Mouse (Mus musculus) frontal cortex, postnatal 36 days (tissue): ENCODE results near the gene Wipf2.
A peak's percentile ranks its signal among the peaks of the same experiment; 100 is the strongest.
"Not testable (repeated sequence)": the region's sequence is repeated elsewhere in the genome, so short reads cannot be mapped to it uniquely, and the experiment has no call there.

Experiments
- DNase-seq, 2 experiments: peaks; one replicate each; pipeline ENCODE4 v3.0.0; 2022; ENCODE audit warnings: low spot score in 2 of 2

The Wipf2 gene

GRCm38 (mm10) chr11:98863028-98863750 lies at the start of gene Wipf2:
Wipf2 (plus strand) TSS chr11:98863638.
- peak; percentile 96 to 97 for DNase-seq

GRCm38 (mm10) chr11:98816706-98817239 lies 46.7 kb upstream of the Wipf2 start:
- no peak for DNase-seq

GRCm38 (mm10) chr11:98820968-98821367 lies 42.5 kb upstream of the Wipf2 start:
- DNase-seq: no peak

- not testable (repeated sequence) for DNase-seq
These were observed 37.4 kb upstream of the Wipf2 start for GRCm38 (mm10) chr11:98826071-98826470.

GRCm38 (mm10) chr11:98827877-98828276 lies 35.6 kb upstream of the Wipf2 start:
- DNase-seq: no peak

GRCm38 (mm10) chr11:98829091-98829775 lies 34.2 kb upstream of the Wipf2 start:
- no peak for DNase-seq

GRCm38 (mm10) chr11:98829875-98830274 lies 33.6 kb upstream of the Wipf2 start:
- no peak for DNase-seq

- DNase-seq: peak in 1 of 2 experiments; percentile 19
These were observed 28.1 kb upstream of the Wipf2 start for GRCm38 (mm10) chr11:98835296-98835695.

GRCm38 (mm10) chr11:98835725-98836124 lies 27.7 kb upstream of the Wipf2 start:
- DNase-seq: peak in 1 of 2 experiments; percentile 21

- no peak for DNase-seq
These were observed 27.3 kb upstream of the Wipf2 start for GRCm38 (mm10) chr11:98836128-98836527.

GRCm38 (mm10) chr11:98836651-98837141 lies 26.7 kb upstream of the Wipf2 start, which contains the start of gene Rapgefl1:
Rapgefl1 (plus strand) TSS chr11:98836785.
- DNase-seq: peak; percentile 76 to 83

- peak in 1 of 2 experiments; percentile 33 for DNase-seq
These were observed 26.2 kb upstream of the Wipf2 start for GRCm38 (mm10) chr11:98837231-98837704.

GRCm38 (mm10) chr11:98837917-98838316 lies 25.5 kb upstream of the Wipf2 start:
- peak in 1 of 2 experiments; percentile 46 for DNase-seq

- peak; percentile 74 to 80 for DNase-seq
These were observed 24.9 kb upstream of the Wipf2 start for GRCm38 (mm10) chr11:98838512-98838911.

GRCm38 (mm10) chr11:98839402-98839801 lies 24.0 kb upstream of the Wipf2 start:
- DNase-seq: no peak

- DNase-seq: no peak
These were observed 23.5 kb upstream of the Wipf2 start for GRCm38 (mm10) chr11:98839897-98840296.

GRCm38 (mm10) chr11:98846016-98846415 lies 17.4 kb upstream of the Wipf2 start:
- DNase-seq: no peak

GRCm38 (mm10) chr11:98846865-98847604 lies 16.4 kb upstream of the Wipf2 start:
- no peak for DNase-seq

- DNase-seq: no peak
These were observed 14.1 kb upstream of the Wipf2 start for GRCm38 (mm10) chr11:98849196-98849894.

GRCm38 (mm10) chr11:98850100-98851093 lies 13.0 kb upstream of the Wipf2 start:
- DNase-seq: no peak
